Mouse (Mus musculus): ENCODE results near the gene Cd22.

- TF ChIP-seq CTCF (IDR thresholded peaks at IDR 0.05; ENCODE audit: low read depth) (peak; percentile 58), EP300 (IDR thresholded peaks at IDR 0.05; ENCODE audit: low read depth) (no peak)
Measured at GRCm38 (mm10) chr7:30904042-30904441, 23.9 kb upstream of the Cd22 start.
